Mouse (Mus musculus): ENCODE data around the gene Trp53rkb. TPM values are rescaled to one million over a fixed set of nuclear protein-coding genes. Genes with fewer than 3 reads are reported as not detected.

The Trp53rkb gene
- polyA plus RNA-seq, 1 experiment from 2014 or later = 13.2 TPM

GRCm38 (mm10) chr2:166822119-166822826 lies 29.9 kb downstream of the Trp53rkb start:
- H3K36me3 ChIP-seq = no peaks in the 10 kb centered on the region
- H3K4me1 ChIP-seq = no peaks in the 10 kb centered on the region
- no peak overlapping the region for H3K4me3 ChIP-seq
- no peak for ATAC-seq (ENCODE audit: low FRiP score, low read depth)
- no peak overlapping the region for H3K4me2 ChIP-seq (replicated peaks)
- no peaks in the 10 kb centered on the region for H3K27me3 ChIP-seq (replicated peaks)
- no peak overlapping the region for H3K9ac ChIP-seq
- H3K9me3 ChIP-seq = no peaks in the 10 kb centered on the region
- H3K27ac ChIP-seq = no peak overlapping the region
- WGBS = 67% methylated on average over 10 of the region's 10 CpGs

- Histone ChIP-seq H3K4me3 (no peak overlapping the region), H3K27ac (no peak overlapping the region), H3K9me3 (no peaks in the 10 kb centered on the region), H3K4me2 (replicated peaks) (no peak overlapping the region), H3K4me1 (no peaks in the 10 kb centered on the region), H3K27me3 (replicated peaks) (no peaks in the 10 kb centered on the region), H3K9ac (no peak overlapping the region), H3K36me3 (no peaks in the 10 kb centered on the region)
- WGBS = 78% methylated on average over 2 of the region's 2 CpGs
- ATAC-seq (ENCODE audit: low FRiP score, low read depth) = no peak
Observed at GRCm38 (mm10) chr2:166822901-166823300, 30.6 kb downstream of the Trp53rkb start.

GRCm38 (mm10) chr2:166824386-166824785 lies 32.1 kb downstream of the Trp53rkb start:
- Histone ChIP-seq H3K9ac (no peak overlapping the region), H3K4me1 (no peaks in the 10 kb centered on the region), H3K27ac (no peak overlapping the region), H3K9me3 (no peaks in the 10 kb centered on the region), H3K4me3 (no peak overlapping the region), H3K36me3 (0 out of 2 replicates have a peak, but pooled peaks cover 5% of the 10 kb centered on the region), H3K27me3 (replicated peaks) (no peaks in the 10 kb centered on the region), H3K4me2 (replicated peaks) (no peak overlapping the region)
- 94% methylated on average over 5 of the region's 5 CpGs for WGBS
- no peak for ATAC-seq (ENCODE audit: low FRiP score, low read depth)

GRCm38 (mm10) chr2:166824998-166825397 lies 32.7 kb downstream of the Trp53rkb start:
- no peaks in the 10 kb centered on the region for H3K4me1 ChIP-seq
- H3K9ac ChIP-seq = no peak overlapping the region
- no peaks in the 10 kb centered on the region for H3K27me3 ChIP-seq (replicated peaks)
- WGBS = 91% methylated on average over 5 of the region's 5 CpGs
- no peaks in the 10 kb centered on the region for H3K9me3 ChIP-seq
- 0 out of 2 replicates have a peak, but pooled peaks cover 5% of the 10 kb centered on the region for H3K36me3 ChIP-seq
- no peak overlapping the region for H3K27ac ChIP-seq
- no peak overlapping the region for H3K4me2 ChIP-seq (replicated peaks)
- no peak for ATAC-seq (ENCODE audit: low FRiP score, low read depth)
- H3K4me3 ChIP-seq = no peak overlapping the region

- 91% methylated on average over 8 of the region's 8 CpGs for WGBS
- no peak for ATAC-seq (ENCODE audit: low FRiP score, low read depth)
- no peaks in the 10 kb centered on the region for H3K9me3 ChIP-seq
- no peak overlapping the region for H3K27ac ChIP-seq
- H3K4me1 ChIP-seq = no peaks in the 10 kb centered on the region
- no peak overlapping the region for H3K9ac ChIP-seq
- H3K4me2 ChIP-seq (replicated peaks) = no peak overlapping the region
- H3K4me3 ChIP-seq = no peak overlapping the region
- H3K36me3 ChIP-seq = 0 out of 2 replicates have a peak, but pooled peaks cover 5% of the 10 kb centered on the region
- H3K27me3 ChIP-seq (replicated peaks) = no peaks in the 10 kb centered on the region
Observed at GRCm38 (mm10) chr2:166826491-166827224, 34.3 kb downstream of the Trp53rkb start.

GRCm38 (mm10) chr2:166828306-166828705 lies 36.0 kb downstream of the Trp53rkb start:
- Histone ChIP-seq H3K4me2 (replicated peaks) (no peak overlapping the region), H3K4me1 (no peaks in the 10 kb centered on the region), H3K9me3 (no peaks in the 10 kb centered on the region), H3K4me3 (no peak overlapping the region), H3K36me3 (0 out of 2 replicates have a peak, but pooled peaks cover 5% of the 10 kb centered on the region), H3K27me3 (replicated peaks) (no peaks in the 10 kb centered on the region), H3K27ac (no peak overlapping the region), H3K9ac (no peak overlapping the region)
- no peak for ATAC-seq (ENCODE audit: low FRiP score, low read depth)
- WGBS = 95% methylated on average over 12 of the region's 12 CpGs

- Histone ChIP-seq H3K9me3 (no peaks in the 10 kb centered on the region), H3K4me1 (no peaks in the 10 kb centered on the region), H3K4me3 (no peak overlapping the region), H3K4me2 (replicated peaks) (no peak overlapping the region), H3K9ac (no peak overlapping the region), H3K27me3 (replicated peaks) (no peaks in the 10 kb centered on the region), H3K36me3 (0 out of 2 replicates have a peak, but pooled peaks cover 5% of the 10 kb centered on the region), H3K27ac (no peak overlapping the region)
- WGBS = 87% methylated on average over 5 of the region's 5 CpGs
- ATAC-seq (ENCODE audit: low FRiP score, low read depth) = no peak
Observed at GRCm38 (mm10) chr2:166830350-166830749, 38.0 kb downstream of the Trp53rkb start.

- Histone ChIP-seq H3K27ac (no peak overlapping the region), H3K4me3 (no peak overlapping the region), H3K4me2 (replicated peaks) (no peak overlapping the region), H3K27me3 (replicated peaks) (no peaks in the 10 kb centered on the region), H3K9me3 (no peaks in the 10 kb centered on the region), H3K36me3 (peaks cover 5% of the 10 kb centered on the region; the same call in 1 of the 2 replicates), H3K9ac (no peak overlapping the region), H3K4me1 (no peaks in the 10 kb centered on the region)
- ATAC-seq (ENCODE audit: low FRiP score, low read depth) = no peak
- 96% methylated on average over 2 of the region's 2 CpGs for WGBS
Observed at GRCm38 (mm10) chr2:166834091-166834490, 41.8 kb downstream of the Trp53rkb start.

- WGBS = 88% methylated on average over 4 of the region's 4 CpGs
- H3K27me3 ChIP-seq (replicated peaks) = no peaks in the 10 kb centered on the region
- H3K36me3 ChIP-seq = peaks cover 5% of the 10 kb centered on the region; the same call in 1 of the 2 replicates
- no peak overlapping the region for H3K9ac ChIP-seq
- H3K9me3 ChIP-seq = no peaks in the 10 kb centered on the region
- no peak overlapping the region for H3K27ac ChIP-seq
- no peak for ATAC-seq (ENCODE audit: low FRiP score, low read depth)
- no peak overlapping the region for H3K4me2 ChIP-seq (replicated peaks)
- H3K4me3 ChIP-seq = no peak overlapping the region
- H3K4me1 ChIP-seq = no peaks in the 10 kb centered on the region
Observed at GRCm38 (mm10) chr2:166834796-166835195, 42.5 kb downstream of the Trp53rkb start.

GRCm38 (mm10) chr2:166835581-166835980 lies 43.2 kb downstream of the Trp53rkb start:
- Histone ChIP-seq H3K4me3 (no peak overlapping the region), H3K4me1 (no peaks in the 10 kb centered on the region), H3K4me2 (replicated peaks) (no peak overlapping the region), H3K27ac (no peak overlapping the region), H3K36me3 (peaks cover 7% of the 10 kb centered on the region), H3K9ac (no peak overlapping the region), H3K9me3 (no peaks in the 10 kb centered on the region), H3K27me3 (replicated peaks) (no peaks in the 10 kb centered on the region)
- ATAC-seq (ENCODE audit: low FRiP score, low read depth) = no peak
- 88% methylated on average over 5 of the region's 5 CpGs for WGBS

GRCm38 (mm10) chr2:166841813-166842212 lies 49.5 kb downstream of the Trp53rkb start:
- H3K9ac ChIP-seq = no peak overlapping the region
- H3K27me3 ChIP-seq (replicated peaks) = no peaks in the 10 kb centered on the region
- WGBS = 87% methylated on average over 4 of the region's 4 CpGs
- no peak overlapping the region for H3K27ac ChIP-seq
- H3K36me3 ChIP-seq = peaks cover 19% of the 10 kb centered on the region
- H3K4me3 ChIP-seq = no peak overlapping the region
- no peak overlapping the region for H3K4me2 ChIP-seq (replicated peaks)
- no peak for ATAC-seq (ENCODE audit: low FRiP score, low read depth)
- no peaks in the 10 kb centered on the region for H3K4me1 ChIP-seq
- no peaks in the 10 kb centered on the region for H3K9me3 ChIP-seq

Data from neural tube, embryonic 12.5 days (tissue).